Mouse (Mus musculus): ENCODE results near the gene Map2k5.

The Map2k5 gene

GRCm38 (mm10) chr9:63135356-63135755 is 242.3 kb downstream of the Map2k5 start:
- intact Hi-C loops (cut with DNase I): loop anchor here (5.0 to 10.0 kb wide), 3 partner anchors 199 to 707 kb away; partner anchors contain the start of genes Aagab and Iqch

GRCm38 (mm10) chr9:63133659-63134058 is 244.0 kb downstream of the Map2k5 start:
- intact Hi-C loops (cut with DNase I): loop anchor here (10.0 kb wide), 2 partner anchors 201 to 471 kb away; partner anchors contain the start of genes Aagab and Iqch

DNA sequence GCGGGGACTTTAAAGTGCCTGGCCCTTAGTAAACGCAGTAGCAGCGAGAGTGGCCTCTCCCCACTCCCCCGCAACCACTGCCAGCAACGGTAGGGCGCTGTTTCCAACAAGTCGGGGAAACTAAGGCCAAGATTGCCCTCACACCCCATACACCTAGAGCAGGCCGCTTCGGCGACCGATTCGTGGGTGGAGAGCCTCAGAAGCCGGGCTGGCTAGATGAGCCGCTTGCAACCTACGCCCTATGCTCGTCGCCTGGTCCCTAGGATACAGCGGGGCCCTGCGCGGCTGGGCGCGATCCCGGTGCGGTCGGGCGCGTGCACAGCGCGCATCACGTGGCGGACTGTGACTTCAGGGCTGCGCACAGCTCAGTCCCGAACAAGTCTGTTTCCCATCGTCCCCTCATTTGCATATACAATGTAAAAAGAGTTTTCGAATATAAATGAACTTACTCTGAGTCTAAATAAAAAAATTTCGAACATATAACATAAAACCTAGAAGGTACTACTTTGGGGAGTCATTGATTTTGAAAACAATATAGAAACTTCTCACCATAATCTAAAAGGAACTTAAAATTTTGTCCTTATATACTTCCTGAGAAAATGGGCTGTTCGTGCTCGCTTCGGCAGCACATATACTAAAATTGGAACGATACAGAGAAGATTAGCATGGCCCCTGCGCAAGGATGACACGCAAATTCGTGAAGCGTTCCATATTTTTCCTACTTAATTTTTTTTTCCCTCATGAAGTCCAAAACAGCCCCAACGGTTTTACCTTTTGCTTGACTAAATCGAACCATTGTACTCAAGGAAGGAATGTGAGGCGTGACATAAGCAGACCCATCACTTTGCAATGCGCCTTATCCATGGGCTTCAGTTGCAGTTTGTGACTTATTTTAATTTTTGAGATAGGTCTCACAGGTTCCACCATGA is 244.8 kb downstream of the Map2k5 start:
- intact Hi-C loops (cut with DNase I): loop anchor here (10.0 kb wide), 2 partner anchors 202 to 472 kb away; partner anchors contain the start of genes Aagab and Iqch

GRCm38 (mm10) chr9:63131957-63132602 is 245.6 kb downstream of the Map2k5 start:
- intact Hi-C loops (cut with DNase I): loop anchor here (10.0 kb wide), 2 partner anchors 203 to 473 kb away; partner anchors contain the start of genes Aagab and Iqch

DNA sequence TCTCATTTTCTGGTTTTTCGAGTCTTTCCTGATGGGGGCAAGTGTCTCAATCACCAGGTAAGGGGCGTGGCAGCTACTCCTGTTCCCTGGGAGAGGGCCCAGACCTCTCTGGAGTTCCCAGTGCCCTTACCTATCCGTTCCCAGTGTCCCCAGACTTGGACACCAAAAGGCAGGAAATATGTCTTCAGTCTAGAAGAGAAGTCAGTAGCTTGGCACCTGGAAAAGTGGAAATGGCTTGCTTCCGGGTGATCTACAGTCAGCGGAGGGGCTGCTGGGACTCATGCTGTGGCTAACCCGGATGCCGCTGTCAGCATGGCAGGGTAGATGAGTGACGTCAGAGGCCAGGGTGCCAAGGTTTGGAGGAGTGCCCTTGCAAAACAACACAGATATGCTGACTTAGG is 248.1 kb downstream of the Map2k5 start:
- intact Hi-C loops (cut with DNase I): loop anchor here (10.0 kb wide), 2 partner anchors 205 to 475 kb away; partner anchors contain the start of genes Aagab and Iqch

DNA sequence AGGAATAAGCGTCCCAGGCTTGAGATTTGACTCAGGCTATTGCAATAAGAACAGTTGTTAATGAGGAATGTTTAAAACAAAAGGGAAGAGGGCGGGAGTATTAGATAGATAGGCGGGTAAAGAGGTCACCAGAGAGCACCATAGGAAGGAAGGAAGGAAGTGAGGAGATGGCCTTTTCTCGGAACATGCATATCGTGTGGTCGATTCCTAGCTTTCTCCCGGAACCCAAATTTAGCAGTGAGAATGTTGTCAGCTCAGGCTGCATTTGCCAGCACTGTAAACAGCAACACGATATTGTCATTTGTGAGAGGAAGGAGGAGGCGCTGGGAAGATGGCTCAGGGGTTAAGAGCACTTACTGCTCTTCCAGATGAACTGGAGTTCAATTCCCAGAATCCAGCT is 253.2 kb downstream of the Map2k5 start:
- intact Hi-C loops (cut with DNase I): loop anchor here (2.0 to 5.0 kb wide), 2 partner anchors 147 to 278 kb away; no protein-coding TSS in a partner anchor

GRCm38 (mm10) chr9:63123451-63124438 is 254.0 kb downstream of the Map2k5 start:
- intact Hi-C loops (cut with DNase I): loop anchor here (2.0 to 5.0 kb wide), 2 partner anchors 146 to 277 kb away; no protein-coding TSS in a partner anchor

GRCm38 (mm10) chr9:63122161-63122833 is 255.4 kb downstream of the Map2k5 start:
- intact Hi-C loops (cut with DNase I): loop anchor here (5.0 kb wide), 1 partner anchor 145 kb away; no protein-coding TSS in a partner anchor

- intact Hi-C loops (cut with DNase I): no loop called here
Observed at GRCm38 (mm10) chr9:63118385-63118784, 259.3 kb downstream of the Map2k5 start.
